Mouse (Mus musculus): ENCODE data around the gene Slc15a1. TPM values are rescaled to one million over a fixed set of nuclear protein-coding genes. Genes with fewer than 3 reads are reported as not detected.

Gene Slc15a1
- polyA plus RNA-seq (2014; fragmentation: Nextera tagmentation; extraction: Ambion mirVana), result not detected in 2 replicates

DNA sequence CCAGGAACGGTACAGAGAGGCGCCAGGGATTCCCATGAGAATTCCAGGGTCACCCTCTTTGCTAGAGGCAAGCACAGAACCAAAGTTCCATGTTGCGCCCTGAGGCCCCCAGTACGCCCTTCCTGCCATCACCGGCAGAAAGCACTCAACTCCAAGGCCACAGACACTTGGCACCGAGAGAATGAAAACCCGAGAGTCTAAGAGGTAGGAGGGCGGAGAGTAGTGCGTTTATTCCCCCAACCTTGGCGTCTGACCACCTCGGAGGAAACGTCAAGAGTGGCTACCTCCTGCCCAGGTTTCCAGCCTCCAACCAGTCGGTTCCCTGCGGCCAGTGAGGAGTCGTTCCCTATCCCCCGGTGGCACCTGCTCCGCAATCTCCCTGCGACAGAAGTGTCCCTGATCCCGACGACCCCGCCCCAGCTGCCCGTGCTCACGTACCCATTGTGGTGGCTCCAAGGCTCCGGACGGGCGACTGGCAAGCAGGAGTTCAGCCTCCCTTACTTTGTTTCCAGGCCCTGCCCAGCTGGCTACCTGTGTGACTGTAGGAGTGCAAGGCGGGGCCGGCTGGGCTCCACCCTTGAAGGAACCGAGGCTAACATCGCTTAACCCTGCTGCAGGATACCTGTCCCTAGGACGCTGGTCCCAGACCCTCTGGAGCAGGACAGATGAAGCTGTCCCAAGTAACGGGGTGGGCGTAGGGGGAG lies at the start of gene Slc15a1:
Gene Slc15a1, minus strand, starts transcription at position 472 of the 704 bp plus-strand sequence.
- DNase-seq (ENCODE audit: low spot score, missing footprints) (peak; percentile 89), ATAC-seq (ENCODE audit: low FRiP score) (peak; percentile 35)
- peak within 1 kb of the TSS; percentile 38 for H3K4me2 ChIP-seq
- H3K36me3 ChIP-seq (ENCODE audit: control insufficient read depth, insufficient read depth, low read length), result no peaks in the 10 kb centered on the region
- peaks cover 22% of the 10 kb centered on the region for H3K27me3 ChIP-seq (ENCODE audit: control insufficient read depth, insufficient read depth, low read length)
- H3K4me1 ChIP-seq (ENCODE audit: control insufficient read depth, insufficient read depth, low read length), result peaks cover 6% of the 10 kb centered on the region
- H3K9me3 ChIP-seq (ENCODE audit: control insufficient read depth, low read length), result no peaks in the 10 kb centered on the region
- peak within 1 kb of the TSS; percentile 16; the same call in 1 of the 2 replicates for H3K9ac ChIP-seq (ENCODE audit: low read length)
- H3K27ac ChIP-seq (ENCODE audit: low read depth, low read length), result no peak within 1 kb of the TSS
- H3K4me3 ChIP-seq (ENCODE audit: low read depth, low read length), result peak within 1 kb of the TSS; percentile 15
- 9% methylated on average over 33 of the region's 33 CpGs for WGBS

DNA sequence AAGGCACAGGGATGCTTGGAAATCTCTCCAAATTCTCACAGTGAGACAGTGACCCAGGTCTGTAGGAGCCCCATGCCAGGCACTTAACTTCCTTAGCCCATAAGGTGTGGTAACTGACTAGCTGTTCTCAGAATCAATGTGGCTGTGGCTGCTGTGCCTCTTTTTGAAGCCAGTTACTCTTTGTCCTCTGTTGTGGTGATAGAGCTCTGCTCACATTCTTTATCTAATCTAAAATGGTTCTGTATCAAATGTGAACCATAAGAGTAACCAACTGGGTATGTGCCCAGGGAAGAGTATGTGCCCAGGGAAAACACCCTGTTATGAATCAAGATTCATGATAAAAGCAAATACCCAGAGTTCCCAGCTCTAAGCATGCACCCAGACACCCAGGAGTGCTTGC lies 48.7 kb upstream of the Slc15a1 start:
- H3K36me3 ChIP-seq (ENCODE audit: control insufficient read depth, insufficient read depth, low read length), result 0 out of 2 replicates have a peak, but pooled peaks cover 3% of the 10 kb centered on the region
- H3K4me1 ChIP-seq (ENCODE audit: control insufficient read depth, insufficient read depth, low read length), result no peaks in the 10 kb centered on the region
- no peaks in the 10 kb centered on the region for H3K27me3 ChIP-seq (ENCODE audit: control insufficient read depth, insufficient read depth, low read length)
- H3K9me3 ChIP-seq (ENCODE audit: control insufficient read depth, low read length), result no peaks in the 10 kb centered on the region
- no peak overlapping the region for H3K4me3 ChIP-seq (ENCODE audit: low read depth, low read length)
- no peak overlapping the region for H3K9ac ChIP-seq (ENCODE audit: low read length)
- DNase-seq (ENCODE audit: low spot score, missing footprints), result peak; percentile 77
- no peak for ATAC-seq (ENCODE audit: low FRiP score)
- no peak overlapping the region for H3K4me2 ChIP-seq
- H3K27ac ChIP-seq (ENCODE audit: low read depth, low read length), result no peak overlapping the region

DNA sequence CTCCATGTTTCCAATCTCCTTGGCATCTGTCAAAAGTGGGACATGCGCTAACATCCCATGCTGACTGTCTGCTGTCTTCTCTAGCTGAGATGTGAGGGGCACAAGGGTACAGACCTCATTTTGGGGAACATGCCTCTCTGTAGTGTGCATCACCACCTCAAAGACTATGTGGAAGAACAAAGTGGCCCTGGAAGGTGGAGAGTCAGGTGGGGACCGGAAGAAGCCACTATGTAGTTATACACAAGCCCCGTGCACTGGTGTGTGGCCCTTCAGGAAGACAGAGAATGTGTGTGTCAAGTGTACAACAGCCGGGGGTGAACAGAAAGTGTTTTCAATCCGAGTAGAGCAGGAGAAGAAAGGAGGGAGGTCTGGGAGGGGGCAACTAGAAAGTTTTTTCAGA lies 47.5 kb upstream of the Slc15a1 start:
- Histone ChIP-seq H3K27me3 (ENCODE audit: control insufficient read depth, insufficient read depth, low read length) (no peaks in the 10 kb centered on the region), H3K4me1 (ENCODE audit: control insufficient read depth, insufficient read depth, low read length) (no peaks in the 10 kb centered on the region; the same call in 1 of the 2 replicates), H3K4me3 (ENCODE audit: low read depth, low read length) (no peak overlapping the region), H3K9ac (ENCODE audit: low read length) (no peak overlapping the region), H3K27ac (ENCODE audit: low read depth, low read length) (no peak overlapping the region), H3K36me3 (ENCODE audit: control insufficient read depth, insufficient read depth, low read length) (0 out of 2 replicates have a peak, but pooled peaks cover 3% of the 10 kb centered on the region), H3K4me2 (no peak overlapping the region), H3K9me3 (ENCODE audit: control insufficient read depth, low read length) (no peaks in the 10 kb centered on the region)
- WGBS, result 79% methylated on average over 5 of the region's 5 CpGs
- ATAC-seq (ENCODE audit: low FRiP score), result no peak
- DNase-seq (ENCODE audit: low spot score, missing footprints), result no peak

DNA sequence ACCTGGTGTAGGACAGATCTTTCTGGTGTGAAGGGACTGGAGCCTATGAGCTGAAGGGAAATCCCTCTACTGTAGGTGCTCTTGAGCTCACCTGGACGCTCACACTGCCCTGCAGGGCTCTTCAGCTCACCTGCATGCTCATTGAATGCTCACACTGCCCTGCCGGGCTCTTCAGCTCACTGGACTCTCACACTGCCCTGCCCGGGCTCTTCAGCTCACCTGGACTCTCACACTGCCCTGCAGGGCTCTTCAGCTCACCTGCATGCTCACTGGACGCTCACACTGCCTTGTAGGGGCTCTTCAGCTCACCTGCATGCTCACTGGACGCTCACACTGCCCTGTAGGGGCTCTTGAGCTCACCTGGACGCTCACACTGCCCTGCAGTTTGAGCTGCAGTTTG lies 44.8 kb upstream of the Slc15a1 start:
- Histone ChIP-seq H3K27me3 (ENCODE audit: control insufficient read depth, insufficient read depth, low read length) (no peaks in the 10 kb centered on the region), H3K36me3 (ENCODE audit: control insufficient read depth, insufficient read depth, low read length) (0 out of 2 replicates have a peak, but pooled peaks cover 2% of the 10 kb centered on the region), H3K27ac (ENCODE audit: low read depth, low read length) (no peak overlapping the region), H3K9me3 (ENCODE audit: control insufficient read depth, low read length) (no peaks in the 10 kb centered on the region), H3K9ac (ENCODE audit: low read length) (no peak overlapping the region), H3K4me1 (ENCODE audit: control insufficient read depth, insufficient read depth, low read length) (no peaks in the 10 kb centered on the region; the same call in 1 of the 2 replicates), H3K4me3 (ENCODE audit: low read depth, low read length) (no peak overlapping the region), H3K4me2 (no peak overlapping the region)
- WGBS, result 77% methylated on average over 6 of the region's 6 CpGs
- ATAC-seq (ENCODE audit: low FRiP score), result no peak
- no peak for DNase-seq (ENCODE audit: low spot score, missing footprints)

DNA sequence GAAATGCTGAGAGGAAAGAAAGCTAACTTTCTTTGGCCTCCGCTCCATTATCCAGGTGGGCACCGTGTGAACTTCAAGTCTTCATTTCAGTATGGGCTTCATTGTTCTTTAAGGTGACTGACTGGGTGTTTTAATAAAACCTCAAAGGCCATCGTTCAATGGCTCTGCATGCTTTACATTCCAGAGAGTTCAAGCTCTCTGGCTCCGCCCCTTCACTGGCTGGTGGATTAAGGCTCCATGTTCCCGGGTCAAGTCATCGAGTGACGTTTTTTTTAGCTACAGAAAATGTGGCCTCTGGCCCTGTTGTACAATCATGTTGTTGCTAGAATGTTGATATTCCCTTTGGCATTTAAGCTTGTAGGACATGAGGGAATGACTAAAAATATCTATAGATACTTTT lies 42.7 kb upstream of the Slc15a1 start:
- H3K27ac ChIP-seq (ENCODE audit: low read depth, low read length), result no peak overlapping the region
- WGBS, result 30% methylated on average over 7 of the region's 7 CpGs
- H3K9ac ChIP-seq (ENCODE audit: low read length), result no peak overlapping the region
- H3K9me3 ChIP-seq (ENCODE audit: control insufficient read depth, low read length), result no peaks in the 10 kb centered on the region
- no peak for DNase-seq (ENCODE audit: low spot score, missing footprints)
- no peaks in the 10 kb centered on the region for H3K27me3 ChIP-seq (ENCODE audit: control insufficient read depth, insufficient read depth, low read length)
- H3K4me2 ChIP-seq, result no peak overlapping the region
- no peak overlapping the region for H3K4me3 ChIP-seq (ENCODE audit: low read depth, low read length)
- no peaks in the 10 kb centered on the region; the same call in 1 of the 2 replicates for H3K4me1 ChIP-seq (ENCODE audit: control insufficient read depth, insufficient read depth, low read length)
- no peak for ATAC-seq (ENCODE audit: low FRiP score)
- no peaks in the 10 kb centered on the region for H3K36me3 ChIP-seq (ENCODE audit: control insufficient read depth, insufficient read depth, low read length)

DNA sequence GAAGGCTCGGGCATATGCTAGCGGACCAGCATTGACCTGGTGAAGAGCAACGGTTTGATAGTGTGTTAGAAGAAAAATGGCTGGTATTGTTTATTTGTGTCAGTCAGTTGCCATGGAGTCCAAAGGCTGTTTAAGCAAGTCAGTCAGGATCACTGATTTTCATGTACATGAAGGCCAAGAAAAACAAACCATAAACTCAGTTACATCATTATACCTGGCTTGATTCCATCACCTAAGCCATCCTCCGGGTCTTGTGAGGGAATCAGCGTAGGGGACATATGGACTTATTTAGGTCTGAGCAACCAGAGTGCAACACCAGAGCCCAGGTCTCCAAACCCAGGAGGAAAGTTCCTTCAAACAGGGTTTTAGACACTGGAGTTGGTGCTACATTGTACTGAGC lies 41.6 kb upstream of the Slc15a1 start:
- Histone ChIP-seq H3K27ac (ENCODE audit: low read depth, low read length) (no peak overlapping the region), H3K4me2 (no peak overlapping the region)

DNA sequence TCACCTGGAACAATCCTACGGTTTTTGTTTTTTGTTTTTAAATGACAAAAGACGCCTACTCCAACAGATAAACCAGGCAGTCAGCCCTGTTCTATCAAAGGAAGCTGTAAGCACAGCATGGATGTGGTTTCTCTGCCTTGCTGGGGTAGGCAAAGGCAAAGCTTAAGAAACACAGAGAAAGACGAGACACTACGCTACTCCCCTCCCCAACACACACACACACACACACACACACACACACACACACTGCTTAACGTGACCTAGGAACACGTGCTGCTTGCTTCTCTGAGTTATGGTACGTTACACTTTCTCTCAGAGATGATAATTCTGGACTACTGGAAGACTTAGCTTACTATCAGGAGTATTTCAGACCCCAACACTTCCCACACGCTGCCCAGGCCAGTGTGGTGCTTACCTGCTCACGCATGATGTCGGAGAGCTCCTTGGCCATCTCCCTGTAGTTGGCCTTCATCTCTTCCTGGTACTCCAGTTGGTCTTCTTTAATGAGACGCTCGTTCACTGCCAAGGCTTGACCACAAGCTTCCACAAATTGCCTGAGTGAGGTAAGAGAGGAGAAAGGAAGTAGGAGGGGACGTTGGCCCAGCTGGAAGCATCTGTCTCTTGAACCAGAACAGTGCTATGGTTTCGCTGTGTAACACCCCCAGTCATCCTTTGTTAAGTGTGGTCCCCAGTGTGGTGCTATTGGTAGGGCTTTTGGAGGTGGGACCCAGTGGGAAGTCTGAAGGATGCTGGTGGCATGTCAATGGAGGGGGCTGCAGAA lies 40.7 kb upstream of the Slc15a1 start:
- ATAC-seq (ENCODE audit: low FRiP score), result no peak
- Histone ChIP-seq H3K27ac (ENCODE audit: low read depth, low read length) (no peak overlapping the region), H3K4me1 (ENCODE audit: control insufficient read depth, insufficient read depth, low read length) (no peaks in the 10 kb centered on the region; the same call in 1 of the 2 replicates), H3K4me3 (ENCODE audit: low read depth, low read length) (no peak overlapping the region), H3K9me3 (ENCODE audit: control insufficient read depth, low read length) (no peaks in the 10 kb centered on the region), H3K27me3 (ENCODE audit: control insufficient read depth, insufficient read depth, low read length) (no peaks in the 10 kb centered on the region), H3K4me2 (no peak overlapping the region), H3K9ac (ENCODE audit: low read length) (no peak overlapping the region), H3K36me3 (ENCODE audit: control insufficient read depth, insufficient read depth, low read length) (no peaks in the 10 kb centered on the region)
- no peak for DNase-seq (ENCODE audit: low spot score, missing footprints)
- 88% methylated on average over 14 of the region's 14 CpGs for WGBS

More for the DNA sequence above, 41.6 kb upstream of the Slc15a1 start:
- no peak overlapping the region for H3K4me3 ChIP-seq (ENCODE audit: low read depth, low read length)
- no peaks in the 10 kb centered on the region for H3K9me3 ChIP-seq (ENCODE audit: control insufficient read depth, low read length)
- DNase-seq (ENCODE audit: low spot score, missing footprints) (no peak), ATAC-seq (ENCODE audit: low FRiP score) (no peak)
- H3K4me1 ChIP-seq (ENCODE audit: control insufficient read depth, insufficient read depth, low read length), result no peaks in the 10 kb centered on the region; the same call in 1 of the 2 replicates
- H3K27me3 ChIP-seq (ENCODE audit: control insufficient read depth, insufficient read depth, low read length), result no peaks in the 10 kb centered on the region
- H3K36me3 ChIP-seq (ENCODE audit: control insufficient read depth, insufficient read depth, low read length), result no peaks in the 10 kb centered on the region
- WGBS, result 93% methylated on average over 5 of the region's 5 CpGs
- no peak overlapping the region for H3K9ac ChIP-seq (ENCODE audit: low read length)

DNA sequence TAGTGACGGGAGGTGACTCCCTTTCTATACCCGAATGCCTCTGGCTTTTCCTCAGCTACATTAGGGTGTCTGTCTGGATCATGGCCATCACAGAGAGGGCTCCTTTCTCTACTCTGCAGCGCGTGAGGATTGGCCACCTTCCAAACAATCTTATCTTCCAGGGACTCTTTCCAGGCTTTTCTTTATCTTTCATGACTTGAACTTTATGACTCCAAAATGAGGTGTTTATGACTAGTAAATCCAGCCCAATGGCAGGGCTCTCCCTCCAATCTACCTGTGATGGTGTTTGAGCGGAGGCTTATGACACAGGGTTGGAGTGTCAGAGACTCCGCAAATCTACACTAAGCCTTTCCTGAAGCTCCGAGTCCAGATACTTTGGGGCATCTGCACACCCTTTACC lies 36.2 kb upstream of the Slc15a1 start:
- no peak overlapping the region for H3K4me2 ChIP-seq
- no peak for DNase-seq (ENCODE audit: low spot score, missing footprints)
- H3K4me3 ChIP-seq (ENCODE audit: low read depth, low read length), result no peak overlapping the region
- H3K27ac ChIP-seq (ENCODE audit: low read depth, low read length), result no peak overlapping the region
- WGBS, result 88% methylated on average over 7 of the region's 7 CpGs
- H3K4me1 ChIP-seq (ENCODE audit: control insufficient read depth, insufficient read depth, low read length), result no peaks in the 10 kb centered on the region
- no peaks in the 10 kb centered on the region for H3K27me3 ChIP-seq (ENCODE audit: control insufficient read depth, insufficient read depth, low read length)
- no peak for ATAC-seq (ENCODE audit: low FRiP score)
- H3K9ac ChIP-seq (ENCODE audit: low read length), result no peak overlapping the region
- H3K9me3 ChIP-seq (ENCODE audit: control insufficient read depth, low read length), result no peaks in the 10 kb centered on the region
- H3K36me3 ChIP-seq (ENCODE audit: control insufficient read depth, insufficient read depth, low read length), result no peaks in the 10 kb centered on the region

DNA sequence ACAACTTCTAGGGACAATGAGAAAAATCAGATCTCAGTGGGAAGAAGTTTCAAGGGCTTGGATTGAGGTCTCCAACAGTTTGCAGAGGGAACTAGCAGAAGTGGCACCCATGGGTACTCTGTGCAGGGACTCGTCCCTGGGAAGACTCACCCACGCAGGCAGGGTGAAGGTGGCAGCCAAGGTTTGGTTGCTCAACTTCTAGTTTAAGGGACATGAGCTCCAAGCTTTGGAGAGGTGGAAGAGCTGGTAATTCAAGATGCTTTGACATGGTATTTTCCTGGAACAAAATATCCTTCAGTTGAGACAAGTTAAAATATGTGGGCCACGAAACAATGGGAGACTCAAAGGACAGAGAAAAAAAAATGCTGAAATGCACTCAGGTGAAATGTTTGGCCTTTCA lies 29.4 kb upstream of the Slc15a1 start:
- Histone ChIP-seq H3K4me2 (no peak overlapping the region), H3K36me3 (ENCODE audit: control insufficient read depth, insufficient read depth, low read length) (no peaks in the 10 kb centered on the region), H3K27me3 (ENCODE audit: control insufficient read depth, insufficient read depth, low read length) (no peaks in the 10 kb centered on the region), H3K9me3 (ENCODE audit: control insufficient read depth, low read length) (no peaks in the 10 kb centered on the region), H3K27ac (ENCODE audit: low read depth, low read length) (no peak overlapping the region), H3K9ac (ENCODE audit: low read length) (no peak overlapping the region), H3K4me3 (ENCODE audit: low read depth, low read length) (no peak overlapping the region), H3K4me1 (ENCODE audit: control insufficient read depth, insufficient read depth, low read length) (no peaks in the 10 kb centered on the region)
- DNase-seq (ENCODE audit: low spot score, missing footprints) (no peak), ATAC-seq (ENCODE audit: low FRiP score) (no peak)
- WGBS, result 83% methylated on average over 3 of the region's 3 CpGs

All from midbrain, embryonic 11.5 days (tissue).